Mouse (Mus musculus) heart, adult 9 months (tissue): Measurements from ENCODE around the gene Gm9736.
"Not testable (repeated sequence)": the region's sequence is repeated elsewhere in the genome, so short reads cannot be mapped to it uniquely, and the experiment has no call there.

ENCODE experiments used
- DNase-seq, 2 experiments: peaks; one replicate each; pipeline ENCODE4 v3.0.0; 2022; ENCODE audit warnings: low spot score in 2 of 2

The Gm9736 gene

DNA sequence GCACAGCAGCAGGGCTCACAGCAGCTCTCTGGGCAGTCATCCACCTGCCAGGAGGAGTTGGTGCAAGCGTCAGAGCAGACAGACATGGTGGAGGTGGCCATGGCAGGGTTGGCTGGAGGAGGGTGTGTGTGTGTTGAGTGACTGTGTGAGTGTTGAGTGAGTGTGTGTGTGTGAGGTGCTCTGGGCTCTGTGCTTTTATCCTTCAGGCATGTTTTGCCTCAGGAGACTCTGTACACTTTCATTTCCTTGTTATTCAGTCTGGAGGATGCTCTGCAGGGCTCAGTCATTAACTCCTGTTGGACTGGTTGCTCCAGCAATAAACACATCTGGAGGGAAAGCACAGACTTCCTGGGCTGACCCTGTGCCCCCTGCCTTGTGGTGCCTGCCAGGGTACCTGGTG, at the start of gene Gm9736:
Gm9736 (minus strand) TSS at position 101 of the 400 bp plus-strand sequence.
- not testable (repeated sequence) for DNase-seq

DNA sequence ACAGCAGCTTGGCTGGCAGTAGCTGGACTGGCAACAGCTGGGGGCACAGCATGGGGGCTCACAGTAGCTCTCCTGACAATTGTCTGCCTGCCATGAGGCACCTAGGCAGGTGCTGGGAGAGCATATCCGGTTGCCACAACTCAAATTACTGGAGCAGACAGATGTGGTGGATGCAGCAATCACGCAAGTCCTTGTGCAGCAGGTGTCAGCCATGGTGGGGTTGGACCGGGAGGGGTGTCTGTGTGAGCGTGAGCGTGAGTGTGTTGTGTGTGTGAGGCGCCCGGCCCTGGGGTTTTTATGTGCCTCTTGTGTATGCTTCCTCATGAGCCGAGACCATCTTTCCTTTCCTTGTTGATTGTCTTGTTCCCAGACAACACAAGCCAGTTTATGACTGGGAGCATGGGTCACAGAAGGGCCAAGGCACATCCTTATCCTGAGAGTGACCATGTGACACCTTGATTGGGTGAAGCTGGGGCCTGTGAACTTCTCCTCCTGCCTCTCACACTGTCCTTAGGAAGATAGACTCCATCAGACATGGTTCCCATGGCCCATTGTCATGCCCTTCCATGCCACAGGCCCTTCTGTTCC, 47.9 kb upstream of the Gm9736 start, which contains the start of gene Gm19668:
Gm19668 (minus strand) TSS at position 213 of the 588 bp plus-strand sequence.
- no peak for DNase-seq

DNA sequence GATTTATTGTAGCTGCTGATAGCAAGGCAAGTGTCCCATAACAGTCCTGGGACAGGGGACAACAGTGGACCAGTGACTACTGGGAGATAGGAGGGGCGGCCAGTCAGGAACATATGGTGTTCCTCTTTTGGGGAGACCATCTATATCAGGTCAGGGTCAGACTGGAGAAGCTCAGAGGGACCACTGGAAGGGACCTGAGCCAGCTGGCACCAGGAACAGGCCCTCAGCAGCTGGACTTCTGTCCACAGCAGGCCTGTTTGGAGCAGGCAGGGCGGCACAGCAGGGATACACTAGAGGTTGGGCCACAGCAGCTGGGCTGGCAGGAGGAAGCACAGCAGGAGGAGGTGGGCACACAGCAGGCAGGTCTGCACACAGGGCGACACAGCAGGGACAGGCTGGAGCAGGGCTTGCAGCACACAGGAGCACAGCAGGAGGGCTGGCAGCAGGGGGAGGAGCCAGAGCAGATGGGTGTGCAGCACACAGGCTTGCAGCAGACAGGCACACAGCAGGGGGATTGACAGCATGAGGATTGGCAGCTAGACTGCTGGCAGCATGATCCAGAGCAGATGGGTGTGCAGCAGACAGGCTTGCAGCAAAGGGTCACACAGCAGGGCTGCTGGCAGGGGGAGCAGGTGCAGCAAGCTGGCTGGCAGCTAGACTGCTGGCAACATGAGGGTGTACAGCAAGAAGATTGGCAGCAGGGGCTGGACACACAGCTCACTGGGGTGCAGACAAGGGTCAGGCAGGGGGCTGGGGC, 47.2 kb upstream of the Gm9736 start:
- DNase-seq: not testable (repeated sequence)

DNA sequence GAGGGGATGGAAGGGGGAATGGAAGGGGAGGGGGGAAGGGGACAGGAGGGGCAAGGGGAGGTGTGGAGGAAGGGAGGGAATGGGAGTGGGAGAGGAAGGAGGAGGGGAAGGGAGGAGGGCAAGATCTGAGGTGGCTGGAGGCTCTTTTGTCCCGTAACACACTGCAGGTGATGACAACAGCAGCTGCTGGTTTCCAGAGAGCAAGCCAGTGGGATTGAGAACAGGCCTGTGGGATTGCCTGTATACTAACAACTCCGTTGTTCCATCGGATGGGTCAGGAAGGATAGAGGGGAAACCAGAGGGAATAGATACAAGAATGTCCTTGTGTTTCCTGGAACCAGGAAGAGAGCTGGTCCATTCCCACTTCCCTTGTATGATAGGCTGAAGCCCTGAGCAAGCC, 46.5 kb upstream of the Gm9736 start:
- no peak for DNase-seq

DNA sequence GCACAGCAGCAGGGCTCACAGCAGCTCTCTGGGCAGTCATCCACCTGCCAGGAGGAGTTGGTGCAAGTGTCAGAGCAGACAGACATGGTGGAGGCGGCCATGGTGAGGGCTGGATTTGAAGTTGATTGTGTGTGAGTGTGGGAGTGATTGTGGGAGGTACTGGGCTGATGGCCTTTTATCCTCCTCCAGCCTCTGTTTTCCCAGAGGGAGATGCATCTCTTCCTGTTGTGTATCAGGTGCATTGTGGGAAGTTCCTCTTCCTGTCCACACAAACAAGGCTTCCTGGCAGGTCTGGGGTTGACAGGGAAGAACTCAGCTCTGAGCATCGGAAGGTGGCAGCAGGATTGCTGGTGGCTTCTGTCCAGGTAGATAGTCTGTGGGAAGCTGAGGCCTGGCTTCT, 43.8 kb upstream of the Gm9736 start, which contains the start of gene Gm9639:
Gm9639 (minus strand) TSS at position 101 of the 400 bp plus-strand sequence.
- DNase-seq: no peak

DNA sequence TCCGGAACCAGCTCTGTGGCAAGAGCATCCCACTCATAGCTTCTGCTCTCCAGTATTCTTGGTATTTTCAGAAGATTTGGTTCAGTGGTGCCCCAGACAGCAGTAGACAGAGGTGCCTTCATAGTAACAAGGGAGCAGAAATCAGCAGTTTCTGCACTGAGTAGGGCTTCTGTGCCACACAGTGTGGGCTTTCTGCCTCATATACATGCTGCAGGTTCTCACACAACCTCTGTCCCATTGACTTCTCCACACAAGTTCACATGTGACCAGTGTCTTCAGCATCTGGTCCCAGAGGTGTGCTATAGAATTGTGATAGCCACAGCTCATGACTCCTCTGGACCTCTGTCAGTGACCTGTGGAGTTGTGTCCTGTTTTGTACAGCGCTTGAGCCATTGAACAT, 37.5 kb upstream of the Gm9736 start:
- no peak for DNase-seq

DNA sequence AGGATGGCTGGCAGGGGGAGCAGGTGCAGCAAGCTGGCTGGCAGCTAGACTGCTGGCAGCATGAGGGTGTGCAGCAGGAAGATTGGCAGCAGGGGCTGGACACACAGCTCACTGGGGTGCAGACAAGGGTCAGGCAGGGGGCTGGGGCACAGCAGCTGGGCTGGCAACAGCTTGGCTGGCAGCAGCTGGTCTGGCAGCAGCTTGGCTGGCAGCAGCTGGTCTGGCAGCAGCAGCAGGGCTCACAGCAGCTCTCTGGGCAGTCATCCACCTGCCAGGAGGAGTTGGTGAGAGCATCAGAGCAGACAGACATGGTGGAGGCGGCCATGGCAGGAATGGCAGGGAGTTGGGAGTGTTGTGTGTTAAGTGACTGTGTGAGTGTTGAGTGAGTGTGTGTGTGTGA, 36.7 kb upstream of the Gm9736 start, which contains the start of gene Gm7137:
Gm7137 (minus strand) TSS at position 325 of the 400 bp plus-strand sequence.
- peak; percentile 16 to 36 for DNase-seq

DNA sequence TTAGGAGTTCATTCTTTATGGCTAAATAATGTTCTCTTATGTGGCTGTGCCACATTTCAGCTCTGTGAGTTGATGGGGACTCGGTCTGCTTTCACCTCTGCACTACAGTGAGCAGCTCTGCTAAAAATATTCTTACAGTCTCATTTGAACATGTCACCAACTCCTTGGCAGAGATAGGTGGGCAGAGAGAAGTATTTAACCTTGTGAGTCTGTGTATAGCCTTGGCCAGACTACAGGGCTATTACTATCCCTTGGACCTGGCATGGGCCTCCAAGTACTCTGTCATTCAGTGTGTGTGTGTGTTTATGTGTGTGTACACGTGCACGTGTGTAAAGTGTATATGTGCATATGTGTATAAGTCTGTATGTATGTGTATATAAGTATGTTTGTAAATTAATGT, 32.2 kb upstream of the Gm9736 start:
- not testable (repeated sequence) for DNase-seq

DNA sequence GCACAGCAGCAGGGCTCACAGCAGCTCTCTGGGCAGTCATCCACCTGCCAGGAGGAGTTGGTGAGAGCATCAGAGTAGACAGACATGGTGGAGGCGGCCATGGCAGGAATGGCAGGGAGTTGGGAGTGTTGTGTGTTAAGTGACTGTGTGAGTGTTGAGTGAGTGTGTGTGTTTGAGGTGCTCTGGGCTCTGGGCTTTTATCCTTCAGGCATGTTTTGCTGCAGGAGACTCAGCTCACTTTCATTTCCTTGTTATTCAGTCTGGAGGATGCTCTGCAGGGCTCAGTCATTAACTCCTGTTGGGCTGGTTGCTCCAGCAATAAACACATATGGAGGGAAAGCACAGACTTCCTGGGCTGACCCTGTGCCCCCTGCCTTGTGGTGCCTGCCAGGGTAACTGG, 31.3 kb upstream of the Gm9736 start, which contains the start of gene Gm3250:
Gm3250 (minus strand) TSS at position 101 of the 400 bp plus-strand sequence.
- DNase-seq: not testable (repeated sequence)

DNA sequence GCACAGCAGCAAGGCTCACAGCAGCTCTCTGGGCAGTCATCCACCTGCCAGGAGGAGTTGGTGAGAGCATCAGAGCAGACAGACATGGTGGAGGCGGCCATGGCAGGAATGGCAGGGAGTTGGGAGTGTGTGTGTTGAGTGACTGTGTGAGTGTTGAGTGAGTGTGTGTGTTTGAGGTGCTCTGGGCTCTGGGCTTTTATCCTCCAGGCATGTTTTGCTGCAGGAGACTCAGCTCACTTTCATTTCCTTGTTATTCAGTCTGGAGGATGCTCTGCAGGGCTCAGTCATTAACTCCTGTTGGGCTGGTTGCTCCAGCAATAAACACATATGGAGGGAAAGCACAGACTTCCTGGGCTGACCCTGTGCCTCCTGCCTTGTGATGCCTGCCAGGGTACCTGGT, 25.7 kb upstream of the Gm9736 start, which contains the start of gene Gm7138:
Gm7138 (minus strand) TSS at position 101 of the 400 bp plus-strand sequence.
- DNase-seq: not testable (repeated sequence)

DNA sequence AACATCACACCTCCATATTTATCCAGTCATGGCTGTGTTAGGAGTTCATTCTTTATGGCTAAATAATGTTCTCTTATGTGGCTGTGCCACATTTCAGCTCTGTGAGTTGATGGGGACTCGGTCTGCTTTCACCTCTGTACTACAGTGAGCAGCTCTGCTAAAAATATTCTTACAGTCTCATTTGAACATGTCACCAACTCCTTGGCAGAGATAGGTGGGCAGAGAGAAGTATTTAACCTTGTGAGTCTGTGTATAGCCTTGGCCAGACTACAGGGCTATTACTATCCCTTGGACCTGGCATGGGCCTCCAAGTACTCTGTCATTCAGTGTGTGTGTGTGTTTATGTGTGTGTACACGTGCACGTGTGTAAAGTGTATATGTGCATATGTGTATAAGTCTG, 21.0 kb upstream of the Gm9736 start:
- not testable (repeated sequence) for DNase-seq

DNA sequence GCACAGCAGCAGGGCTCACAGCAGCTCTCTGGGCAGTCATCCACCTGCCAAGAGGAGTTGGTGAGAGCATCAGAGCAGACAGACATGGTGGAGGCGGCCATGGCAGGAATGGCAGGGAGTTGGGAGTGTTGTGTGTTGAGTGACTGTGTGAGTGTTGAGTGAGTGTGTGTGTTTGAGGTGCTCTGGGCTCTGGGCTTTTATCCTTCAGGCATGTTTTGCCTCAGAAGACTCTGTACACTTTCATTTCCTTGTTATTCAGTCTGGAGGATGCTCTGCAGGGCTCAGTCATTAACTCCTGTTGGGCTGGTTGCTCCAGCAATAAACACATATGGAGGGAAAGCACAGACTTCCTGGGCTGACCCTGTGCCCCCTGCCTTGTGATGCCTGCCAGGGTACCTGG, 20.1 kb upstream of the Gm9736 start, which contains the start of gene Gm3238:
Gm3238 (minus strand) TSS at position 101 of the 400 bp plus-strand sequence.
- DNase-seq: not testable (repeated sequence)

DNA sequence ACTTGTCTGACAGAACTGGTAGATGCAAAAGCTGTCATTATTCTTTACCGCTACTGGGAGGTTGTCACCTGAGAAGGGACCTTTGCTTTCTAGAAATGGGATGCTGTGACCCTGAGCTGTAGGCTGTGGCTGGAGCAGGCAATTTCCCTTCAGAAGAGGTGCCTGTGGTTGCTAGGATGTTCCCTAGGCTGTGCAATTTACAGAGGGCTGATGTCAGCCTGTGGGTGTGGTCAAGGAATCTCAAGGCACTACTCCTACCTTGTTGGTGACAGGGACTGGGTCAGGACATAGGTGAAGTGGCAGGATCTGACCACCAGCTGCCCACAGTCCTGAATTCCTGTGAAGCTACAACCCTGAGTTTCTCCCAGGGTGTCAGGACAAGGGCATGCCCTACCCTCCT, 18.6 kb upstream of the Gm9736 start:
- DNase-seq: no peak

DNA sequence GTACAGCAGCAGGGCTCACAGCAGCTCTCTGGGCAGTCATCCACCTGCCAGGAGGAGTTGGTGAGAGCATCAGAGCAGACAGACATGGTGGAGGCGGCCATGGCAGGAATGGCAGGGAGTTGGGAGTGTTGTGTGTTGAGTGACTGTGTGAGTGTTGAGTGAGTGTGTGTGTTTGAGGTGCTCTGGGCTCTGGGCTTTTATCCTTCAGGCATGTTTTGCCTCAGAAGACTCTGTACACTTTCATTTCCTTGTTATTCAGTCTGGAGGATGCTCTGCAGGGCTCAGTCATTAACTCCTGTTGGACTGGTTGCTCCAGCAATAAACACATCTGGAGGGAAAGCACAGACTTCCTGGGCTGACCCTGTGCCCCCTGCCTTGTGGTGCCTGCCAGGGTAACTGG, 8.4 kb upstream of the Gm9736 start, which contains the start of gene Gm3233:
Gm3233 (minus strand) TSS at position 101 of the 400 bp plus-strand sequence.
- not testable (repeated sequence) for DNase-seq

DNA sequence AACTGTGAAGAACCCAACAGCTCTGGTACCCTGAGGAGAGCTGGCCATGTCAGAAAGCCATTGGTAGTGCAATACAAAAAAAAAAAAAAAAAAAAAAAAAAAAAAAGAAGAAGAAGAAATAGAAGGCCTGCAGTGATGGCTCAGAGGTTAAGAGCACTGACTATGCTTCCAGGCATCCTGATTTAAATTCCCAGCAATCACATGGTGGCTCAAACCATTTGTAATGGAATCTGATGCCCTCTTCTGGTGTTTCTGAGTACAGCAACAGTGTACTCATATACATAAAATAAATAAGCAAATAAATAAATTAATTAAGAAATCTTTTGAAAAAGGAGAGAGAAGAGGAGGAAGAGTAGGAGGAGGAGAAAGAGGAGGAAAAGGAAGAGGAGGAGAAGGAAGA, 2.3 kb upstream of the Gm9736 start:
- DNase-seq: no peak

DNA sequence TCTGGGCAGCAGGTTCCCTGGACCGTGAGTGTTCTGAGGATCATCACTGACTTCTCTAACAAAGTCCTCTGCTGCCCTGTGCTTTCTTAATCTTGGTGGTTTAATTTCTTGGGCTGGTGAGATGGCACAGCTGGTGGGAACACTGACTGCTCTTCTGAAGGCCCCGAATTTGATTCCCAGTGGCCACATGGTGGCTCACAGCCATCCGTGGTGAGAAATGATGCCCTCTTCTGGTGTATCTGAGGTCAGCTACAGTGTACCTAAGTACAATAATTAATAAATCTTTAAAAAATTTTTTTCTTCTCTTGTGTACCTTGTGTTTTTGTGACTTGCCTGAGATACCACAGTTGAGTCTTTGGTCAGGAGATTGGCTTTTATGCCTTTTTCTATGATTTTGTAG, 1.2 kb upstream of the Gm9736 start:
- DNase-seq: not testable (repeated sequence)

DNA sequence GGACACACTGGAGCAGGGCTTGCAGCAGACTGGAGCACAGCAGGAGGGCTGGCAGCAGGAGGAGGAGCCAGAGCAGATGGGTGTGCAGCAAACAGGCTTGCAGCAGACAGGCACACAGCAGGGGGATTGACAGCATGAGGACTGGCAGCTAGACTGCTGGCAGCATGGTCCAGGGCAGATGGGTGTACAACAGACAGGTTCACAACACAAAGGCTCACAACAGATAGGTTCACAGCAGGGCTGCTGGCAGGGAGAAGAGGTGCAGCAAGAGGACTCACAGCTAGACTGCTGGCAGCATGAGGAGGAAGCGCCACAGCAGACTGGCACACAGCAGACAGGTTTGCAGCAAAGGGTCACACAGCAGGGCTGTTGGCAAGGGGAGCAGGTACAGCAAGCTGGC, 468 bp downstream of the Gm9736 start:
- not testable (repeated sequence) for DNase-seq

DNA sequence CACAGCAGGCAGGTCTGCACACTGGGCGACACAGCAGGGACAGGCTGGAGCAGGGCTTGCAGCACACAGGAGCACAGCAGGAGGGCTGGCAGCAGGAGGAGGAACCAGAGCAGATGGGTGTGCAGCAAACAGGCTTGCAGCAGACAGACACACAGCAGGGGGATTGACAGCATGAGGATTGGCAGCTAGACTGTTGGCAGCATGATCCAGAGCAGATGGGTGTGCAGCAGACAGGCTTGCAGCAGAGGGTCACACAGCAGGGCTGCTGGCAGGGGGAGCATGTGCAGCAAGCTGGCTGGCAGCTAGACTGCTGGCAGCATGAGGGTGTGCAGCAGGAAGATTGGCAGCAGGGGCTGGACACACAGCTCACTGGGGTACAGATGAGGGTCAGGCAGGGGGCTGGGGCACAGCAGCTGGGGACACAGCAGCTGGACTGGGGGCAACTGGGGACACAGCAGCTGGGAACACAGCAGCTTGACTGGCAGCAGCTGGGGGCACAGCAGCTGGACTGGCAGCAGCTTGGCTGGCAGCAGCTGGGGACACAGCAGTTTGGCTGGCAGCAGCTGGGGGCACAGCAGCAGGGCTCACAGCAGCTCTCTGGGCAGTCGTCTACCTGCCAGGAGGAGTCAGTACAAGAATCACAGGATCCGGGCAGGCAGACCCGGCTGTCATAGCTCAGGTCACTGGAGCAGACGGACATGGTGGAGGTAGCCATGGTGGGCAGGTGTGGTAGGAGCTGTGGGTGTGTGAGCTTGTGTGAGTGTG, 9.0 kb downstream of the Gm9736 start, which contains the start of gene Gm18596:
Gm18596 (minus strand) TSS at position 715 of the 765 bp plus-strand sequence.
- DNase-seq: not testable (repeated sequence)

DNA sequence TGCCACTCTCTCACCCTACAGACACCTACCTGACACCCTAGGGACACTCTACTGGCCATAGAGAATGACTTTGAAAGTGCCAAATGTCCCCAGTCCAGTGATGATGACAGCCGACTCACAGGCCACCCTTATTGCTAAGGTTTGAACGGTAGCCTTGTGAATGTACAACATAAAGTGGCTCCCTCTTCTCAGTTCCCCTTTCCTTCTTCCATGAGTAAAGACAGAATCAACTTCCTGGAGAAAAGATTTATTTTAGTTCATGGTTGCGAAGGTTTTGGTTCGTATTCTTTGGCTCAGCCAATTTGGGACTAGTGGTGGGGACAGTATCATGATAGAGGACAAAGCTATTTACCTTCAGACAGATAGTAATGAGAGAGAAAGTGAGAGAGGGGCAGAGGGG, 12.2 kb downstream of the Gm9736 start:
- no peak for DNase-seq

DNA sequence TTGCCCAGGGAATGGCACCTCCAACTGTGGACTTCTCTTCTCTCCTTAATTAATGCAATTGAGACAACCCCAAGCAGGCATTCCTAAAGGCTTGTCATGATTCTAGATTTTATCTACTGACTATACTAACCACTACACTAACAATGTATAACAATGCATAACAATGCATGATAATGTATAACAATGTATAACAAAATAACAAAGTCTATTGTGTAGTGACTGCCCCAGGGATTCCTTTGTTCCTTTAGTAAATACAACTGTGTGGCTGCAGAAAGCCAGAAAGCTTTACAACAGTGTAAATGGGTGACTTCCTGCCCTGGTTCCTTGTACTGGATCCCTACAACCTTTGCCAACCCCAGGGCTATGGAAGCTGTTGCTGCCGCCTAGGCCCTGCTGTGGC, 15.2 kb downstream of the Gm9736 start:
- DNase-seq: no peak

DNA sequence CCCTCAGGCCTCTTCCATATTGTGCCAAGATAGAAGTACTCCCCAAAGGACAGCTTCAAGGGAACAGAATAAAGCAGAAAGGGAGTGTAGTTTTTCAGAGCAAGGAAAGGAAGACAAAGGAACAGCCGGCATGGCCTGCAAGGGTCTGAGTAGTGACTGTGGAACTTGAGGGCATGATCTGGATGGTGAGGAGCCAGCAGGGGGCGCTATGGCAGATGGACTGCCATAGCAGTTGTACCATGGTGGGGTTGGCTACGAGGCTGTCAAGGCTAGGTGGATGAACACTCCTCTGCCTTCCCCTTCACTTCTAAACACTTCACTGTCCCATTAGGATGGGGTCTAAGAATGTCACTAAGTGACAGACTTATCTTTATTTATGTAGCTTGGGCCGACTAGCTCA, 21.9 kb downstream of the Gm9736 start:
- DNase-seq: no peak

DNA sequence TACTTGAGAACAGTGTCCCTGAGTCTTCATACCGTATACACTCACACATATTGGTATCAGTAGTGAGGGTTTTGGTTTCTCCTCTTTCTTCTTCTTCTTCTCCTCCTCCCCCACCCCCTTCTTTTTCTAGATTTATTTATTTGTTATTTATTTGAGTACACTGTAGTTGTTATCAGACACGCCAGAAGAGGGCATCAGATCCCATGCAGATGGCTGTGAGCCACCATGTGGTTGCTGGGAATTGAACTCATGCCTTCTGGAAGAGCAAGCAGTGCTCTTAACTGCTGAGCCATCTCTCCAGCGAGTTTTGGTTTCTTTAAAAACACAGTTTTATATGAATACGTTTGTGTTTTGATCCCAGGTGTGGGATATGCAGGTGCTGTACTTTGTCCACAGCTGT, 22.9 kb downstream of the Gm9736 start:
- no peak for DNase-seq
